In genomic region chr10:128612433-128613153, GRCm38 (mm10) we compare ENCODE assay signal across 8 mouse cellular contexts. TPM values are rescaled to one million over a fixed set of nuclear protein-coding genes. Genes with fewer than 3 reads are reported as not detected.
A peak's percentile ranks its signal among the peaks of the same experiment; 100 is the strongest.
DNase-seq lines count a peak whose midpoint lies in the region; ATAC-seq and TF ChIP-seq lines count a peak whose summit lies in the region.

No protein-coding gene starts in this region.

- 15% methylated on average over 16 of the region's 16 CpGs for WGBS in embryonic facial prominence, embryonic 11.5 days
- WGBS in heart, embryonic 10.5 days = 15% methylated on average over 16 of the region's 16 CpGs
- 16% methylated on average over 16 of the region's 16 CpGs for WGBS in limb, embryonic 14.5 days
- 14% methylated on average over 16 of the region's 16 CpGs for WGBS in midbrain, embryonic 16.5 days

- H3K4me1 ChIP-seq in embryonic facial prominence, embryonic 11.5 days (ENCODE audit: control insufficient read depth, insufficient read depth, low read length) = no peaks in the 10 kb centered on the region
- 0 out of 2 replicates have a peak, but pooled peaks cover 5% of the 10 kb centered on the region for H3K4me1 ChIP-seq in heart, embryonic 10.5 days
- peaks cover 3% of the 10 kb centered on the region; the same call in 1 of the 2 replicates for H3K4me1 ChIP-seq in limb, embryonic 14.5 days (ENCODE audit: control insufficient read depth, insufficient read depth, low read length)
- no peaks in the 10 kb centered on the region for H3K4me1 ChIP-seq in midbrain, embryonic 16.5 days (ENCODE audit: control insufficient read depth, insufficient read depth, low read length)

- no peak overlapping the region for H3K4me2 ChIP-seq in embryonic facial prominence, embryonic 11.5 days (ENCODE audit: low read depth, low read length)
- H3K4me2 ChIP-seq in limb, embryonic 14.5 days (replicated peaks; ENCODE audit: low read depth, low read length, severe bottlenecking) = no peak overlapping the region
- H3K4me2 ChIP-seq in midbrain, embryonic 16.5 days (ENCODE audit: low read length) = peak overlapping the region; percentile 30; the same call in 1 of the 2 replicates

- DNase-seq in 416B (ENCODE audit: low read depth) = peak; percentile 88
- DNase-seq in adrenal gland, postnatal 25 days = peak; percentile 78
- peak; percentile 90 for DNase-seq in embryonic facial prominence, embryonic 11.5 days (ENCODE audit: low spot score)
- DNase-seq in heart, embryonic 10.5 days (ENCODE audit: low spot score) = peak; percentile 89
- peak; percentile 74 for DNase-seq in kidney, adult 9 months
- DNase-seq in limb, embryonic 14.5 days (ENCODE audit: low spot score) = peak; percentile 89
- DNase-seq in spleen, postnatal 10 days (ENCODE audit: low spot score in 2 of 2) = peak; percentile 68 to 88

- no peak; the same call in 1 of the 2 replicates for ATAC-seq in embryonic facial prominence, embryonic 11.5 days (replicated peaks; ENCODE audit: insufficient number of reproducible peaks, low FRiP score, low TSS enrichment, low read depth)
- peak; percentile 76; the same call in 1 of the 2 replicates for ATAC-seq in limb, embryonic 14.5 days (ENCODE audit: low FRiP score, low read depth)
- ATAC-seq in midbrain, embryonic 16.5 days = peak; percentile 64; the same call in 1 of the 2 replicates

- TF ChIP-seq POLR2A in limb, embryonic 14.5 days (IDR thresholded peaks at IDR 0.05; ENCODE audit: borderline replicate concordance, extremely low read depth, insufficient read depth, insufficient read length) = no peak

- H3K9ac ChIP-seq in embryonic facial prominence, embryonic 11.5 days (replicated peaks; ENCODE audit: low read length) = no peak overlapping the region
- no peak overlapping the region for H3K9ac ChIP-seq in limb, embryonic 14.5 days (ENCODE audit: low read depth, low read length, severe bottlenecking)
- no peak overlapping the region for H3K9ac ChIP-seq in midbrain, embryonic 16.5 days (ENCODE audit: low read depth, low read length)

- no peak overlapping the region for H3K27ac ChIP-seq in embryonic facial prominence, embryonic 11.5 days (replicated peaks; ENCODE audit: low read depth, low read length)
- no peak overlapping the region for H3K27ac ChIP-seq in heart, embryonic 10.5 days
- H3K27ac ChIP-seq in limb, embryonic 14.5 days (replicated peaks; ENCODE audit: low read depth, low read length) = no peak overlapping the region
- no peak overlapping the region for H3K27ac ChIP-seq in midbrain, embryonic 16.5 days (ENCODE audit: low read length)

- no peaks in the 10 kb centered on the region for H3K27me3 ChIP-seq in embryonic facial prominence, embryonic 11.5 days (ENCODE audit: control insufficient read depth, insufficient read depth, low read length)
- H3K27me3 ChIP-seq in heart, embryonic 10.5 days (ENCODE audit: insufficient read depth, poor library complexity, severe bottlenecking) = no peaks in the 10 kb centered on the region; the same call in 1 of the 2 replicates
- H3K27me3 ChIP-seq in limb, embryonic 14.5 days (ENCODE audit: control insufficient read depth, insufficient read depth, low read length) = no peaks in the 10 kb centered on the region
- no peaks in the 10 kb centered on the region; the same call in 1 of the 2 replicates for H3K27me3 ChIP-seq in midbrain, embryonic 16.5 days (ENCODE audit: control insufficient read depth, insufficient read depth, low read depth, low read length)

- H3K9me3 ChIP-seq in embryonic facial prominence, embryonic 11.5 days (replicated peaks; ENCODE audit: control insufficient read depth, low read length) = no peaks in the 10 kb centered on the region
- H3K9me3 ChIP-seq in heart, embryonic 10.5 days = no peaks in the 10 kb centered on the region
- no peaks in the 10 kb centered on the region for H3K9me3 ChIP-seq in limb, embryonic 14.5 days (ENCODE audit: control insufficient read depth, low read length)
- no peaks in the 10 kb centered on the region for H3K9me3 ChIP-seq in midbrain, embryonic 16.5 days (replicated peaks; ENCODE audit: control insufficient read depth, low read length, poor library complexity, severe bottlenecking)

- no peak overlapping the region for H3K4me3 ChIP-seq in embryonic facial prominence, embryonic 11.5 days (ENCODE audit: low read depth, low read length)
- H3K4me3 ChIP-seq in heart, embryonic 10.5 days = peak overlapping the region; percentile 8
- no peak overlapping the region for H3K4me3 ChIP-seq in limb, embryonic 14.5 days (replicated peaks; ENCODE audit: low read length)
- H3K4me3 ChIP-seq in midbrain, embryonic 16.5 days (ENCODE audit: low read depth, low read length) = no peak overlapping the region

- H3K36me3 ChIP-seq in embryonic facial prominence, embryonic 11.5 days (replicated peaks; ENCODE audit: control insufficient read depth, insufficient read depth, low read depth, low read length) = no peaks in the 10 kb centered on the region
- no peaks in the 10 kb centered on the region for H3K36me3 ChIP-seq in heart, embryonic 10.5 days
- no peaks in the 10 kb centered on the region for H3K36me3 ChIP-seq in limb, embryonic 14.5 days (ENCODE audit: control insufficient read depth, insufficient read depth, low read length)
- H3K36me3 ChIP-seq in midbrain, embryonic 16.5 days (ENCODE audit: control insufficient read depth, insufficient read depth, low read length) = no peaks in the 10 kb centered on the region

RNA-seq across cellular contexts. Expression of gene Rps26, which starts 14.0 kb away (rescaled TPM):
- total RNA-seq in adrenal gland, postnatal 25 days (2021) = 688 and 827 TPM in 2 replicates
- polyA plus RNA-seq in embryonic facial prominence, embryonic 11.5 days (2014; fragmentation: Nextera tagmentation; extraction: Ambion mirVana) = 765 and 782 TPM in 2 replicates
- 400 and 429 TPM in 2 replicates for polyA plus RNA-seq in heart, embryonic 10.5 days (2016; fragmentation: Nextera tagmentation; extraction: Ambion mirVana)
- 1,619 and 1,662 TPM in 2 replicates for polyA plus RNA-seq in limb, embryonic 14.5 days (2012; rRNA removed)
- 1,135 and 1,177 TPM in 2 replicates for polyA plus RNA-seq in limb, embryonic 14.5 days (2014; fragmentation: Nextera tagmentation; extraction: Ambion mirVana)
- 295 and 315 TPM in 2 replicates for polyA plus RNA-seq in midbrain, embryonic 16.5 days (2015; fragmentation: Nextera tagmentation; extraction: Ambion mirVana)

RNA-seq across cellular contexts. Expression of gene Erbb3, which starts 23.1 kb away (rescaled TPM):
- total RNA-seq in adrenal gland, postnatal 25 days (2021) = 2.8 and 3.8 TPM in 2 replicates
- 10.2 and 10.6 TPM in 2 replicates for polyA plus RNA-seq in embryonic facial prominence, embryonic 11.5 days (2014; fragmentation: Nextera tagmentation; extraction: Ambion mirVana)
- 7.4 and 7.7 TPM in 2 replicates for polyA plus RNA-seq in heart, embryonic 10.5 days (2016; fragmentation: Nextera tagmentation; extraction: Ambion mirVana)
- polyA plus RNA-seq in limb, embryonic 14.5 days (2012; rRNA removed) = 17.5 and 18.2 TPM in 2 replicates
- 19.6 and 21.1 TPM in 2 replicates for polyA plus RNA-seq in limb, embryonic 14.5 days (2014; fragmentation: Nextera tagmentation; extraction: Ambion mirVana)
- polyA plus RNA-seq in midbrain, embryonic 16.5 days (2015; fragmentation: Nextera tagmentation; extraction: Ambion mirVana) = 0.41 and 0.47 TPM in 2 replicates

RNA-seq across cellular contexts. Expression of gene Ikzf4, which starts 33.2 kb away (rescaled TPM):
- 1.5 and 2.0 TPM in 2 replicates for total RNA-seq in adrenal gland, postnatal 25 days (2021)
- 3.5 and 4.9 TPM in 2 replicates for polyA plus RNA-seq in embryonic facial prominence, embryonic 11.5 days (2014; fragmentation: Nextera tagmentation; extraction: Ambion mirVana)
- 2.3 and 2.7 TPM in 2 replicates for polyA plus RNA-seq in heart, embryonic 10.5 days (2016; fragmentation: Nextera tagmentation; extraction: Ambion mirVana)
- polyA plus RNA-seq in limb, embryonic 14.5 days (2012; rRNA removed) = 8.0 and 10.3 TPM in 2 replicates
- polyA plus RNA-seq in limb, embryonic 14.5 days (2014; fragmentation: Nextera tagmentation; extraction: Ambion mirVana) = 4.6 and 5.2 TPM in 2 replicates
- polyA plus RNA-seq in midbrain, embryonic 16.5 days (2015; fragmentation: Nextera tagmentation; extraction: Ambion mirVana) = 23.1 and 23.5 TPM in 2 replicates

RNA-seq across cellular contexts. Expression of gene Pa2g4, which starts 46.8 kb away (rescaled TPM):
- 83.8 and 97.6 TPM in 2 replicates for total RNA-seq in adrenal gland, postnatal 25 days (2021)
- polyA plus RNA-seq in embryonic facial prominence, embryonic 11.5 days (2014; fragmentation: Nextera tagmentation; extraction: Ambion mirVana) = 268 and 270 TPM in 2 replicates
- 168 and 225 TPM in 2 replicates for polyA plus RNA-seq in heart, embryonic 10.5 days (2016; fragmentation: Nextera tagmentation; extraction: Ambion mirVana)
- 111 and 186 TPM in 2 replicates for polyA plus RNA-seq in limb, embryonic 14.5 days (2012; rRNA removed)
- 207 and 210 TPM in 2 replicates for polyA plus RNA-seq in limb, embryonic 14.5 days (2014; fragmentation: Nextera tagmentation; extraction: Ambion mirVana)
- 124 and 125 TPM in 2 replicates for polyA plus RNA-seq in midbrain, embryonic 16.5 days (2015; fragmentation: Nextera tagmentation; extraction: Ambion mirVana)
